Mouse (Mus musculus): Measurements from ENCODE around the gene Rdh19. TPM values are rescaled to one million over a fixed set of nuclear protein-coding genes. Genes with fewer than 3 reads are reported as not detected.
"Not testable (repeated sequence)": the region's sequence is repeated elsewhere in the genome, so short reads cannot be mapped to it uniquely, and the experiment has no call there.

Rdh19 gene
- polyA plus RNA-seq, 1 experiment from 2014 or later = not detected

DNA sequence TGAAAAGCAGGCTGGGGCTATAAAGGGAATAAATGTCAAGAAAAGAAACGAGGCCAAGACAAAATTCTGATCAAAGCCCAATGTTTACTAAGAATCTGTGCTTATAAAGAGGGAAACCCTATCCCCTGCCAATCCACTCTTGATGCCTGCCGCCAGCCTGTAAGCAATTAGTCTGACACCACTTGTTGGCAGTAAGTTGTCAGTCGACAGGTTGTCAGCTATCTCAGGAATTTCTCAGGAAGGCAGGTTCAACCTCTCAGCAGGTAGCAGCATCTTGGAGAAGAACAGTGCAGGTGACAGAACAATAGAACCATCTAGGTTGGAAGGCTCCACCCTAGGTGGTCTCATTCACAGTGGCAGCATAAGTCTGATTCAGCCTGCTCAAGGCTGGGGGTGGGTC, 20.6 kb upstream of the Rdh19 start:
- DNase-seq (ENCODE audit: low spot score) (no peak), ATAC-seq (replicated peaks; ENCODE audit: low FRiP score) (no peak)
- Histone ChIP-seq H3K27me3 (ENCODE audit: control insufficient read depth, insufficient read depth, low read length) (no peaks in the 10 kb centered on the region), H3K4me3 (ENCODE audit: low read depth, low read length) (no peak overlapping the region), H3K9me3 (ENCODE audit: control insufficient read depth, low read length) (no peaks in the 10 kb centered on the region), H3K9ac (ENCODE audit: low read length) (no peak overlapping the region), H3K4me2 (ENCODE audit: low read depth, low read length, severe bottlenecking) (no peak overlapping the region), H3K27ac (ENCODE audit: low read depth, low read length) (no peak overlapping the region), H3K36me3 (ENCODE audit: control insufficient read depth, insufficient read depth, low read length) (no peaks in the 10 kb centered on the region), H3K4me1 (replicated peaks; ENCODE audit: control insufficient read depth, insufficient read depth, low read length) (no peaks in the 10 kb centered on the region)
- WGBS = 71% methylated on average over 3 of the region's 3 CpGs

DNA sequence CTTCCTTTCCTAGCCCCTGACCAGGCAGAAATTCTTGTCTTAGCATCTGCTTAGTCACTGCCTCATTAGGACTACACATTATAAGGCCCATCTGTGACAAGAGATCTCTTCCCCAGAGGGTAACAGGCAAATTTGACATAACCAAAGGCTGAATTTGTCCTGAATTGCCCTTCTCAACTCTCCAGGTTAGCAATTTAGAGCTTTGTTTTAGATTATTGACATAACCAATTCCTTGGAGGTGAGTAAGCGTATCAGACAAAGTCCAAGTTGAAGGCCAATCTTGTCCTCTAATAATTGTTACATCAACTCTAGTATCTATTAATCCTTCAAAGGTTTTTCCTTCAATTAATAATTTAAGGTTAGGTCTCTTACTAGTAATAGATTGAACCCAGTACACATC, 15.5 kb upstream of the Rdh19 start:
- ATAC-seq (replicated peaks; ENCODE audit: low FRiP score); H3K36me3 ChIP-seq (ENCODE audit: control insufficient read depth, insufficient read depth, low read length); DNase-seq (ENCODE audit: low spot score); H3K27ac ChIP-seq (ENCODE audit: low read depth, low read length); H3K4me2 ChIP-seq (ENCODE audit: low read depth, low read length, severe bottlenecking); H3K4me3 ChIP-seq (ENCODE audit: low read depth, low read length); H3K27me3 ChIP-seq (ENCODE audit: control insufficient read depth, insufficient read depth, low read length); H3K9ac ChIP-seq (ENCODE audit: low read length); H3K4me1 ChIP-seq (replicated peaks; ENCODE audit: control insufficient read depth, insufficient read depth, low read length); H3K9me3 ChIP-seq (ENCODE audit: control insufficient read depth, low read length): not testable (repeated sequence)
- WGBS = 93% methylated on average over 1 of the region's 1 CpGs

DNA sequence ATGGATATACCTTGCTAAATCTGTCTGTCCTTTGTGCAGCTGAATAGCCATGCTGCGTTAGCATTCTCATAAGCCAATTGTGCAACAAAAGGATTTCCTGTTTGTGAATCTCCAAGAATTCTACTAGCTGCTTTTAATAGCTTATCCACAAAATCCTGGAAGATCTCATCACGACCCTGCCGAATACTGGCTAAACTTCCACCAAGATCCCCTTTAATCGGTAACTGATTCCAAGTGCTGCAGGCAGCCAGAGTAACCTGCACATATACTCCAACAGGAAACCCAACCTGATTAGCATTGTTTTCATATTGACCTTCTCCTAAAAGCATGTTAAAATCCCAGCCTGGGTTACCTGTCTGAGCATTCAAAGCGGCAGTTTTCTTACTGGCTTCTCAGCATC, 14.4 kb upstream of the Rdh19 start:
- Histone ChIP-seq H3K4me2 (ENCODE audit: low read depth, low read length, severe bottlenecking) (no peak overlapping the region), H3K9me3 (ENCODE audit: control insufficient read depth, low read length) (no peaks in the 10 kb centered on the region), H3K27ac (ENCODE audit: low read depth, low read length) (no peak overlapping the region), H3K27me3 (ENCODE audit: control insufficient read depth, insufficient read depth, low read length) (no peaks in the 10 kb centered on the region), H3K9ac (ENCODE audit: low read length) (no peak overlapping the region), H3K36me3 (ENCODE audit: control insufficient read depth, insufficient read depth, low read length) (no peaks in the 10 kb centered on the region), H3K4me1 (replicated peaks; ENCODE audit: control insufficient read depth, insufficient read depth, low read length) (no peaks in the 10 kb centered on the region), H3K4me3 (ENCODE audit: low read depth, low read length) (no peak overlapping the region)
- WGBS = 85% methylated on average over 5 of the region's 5 CpGs
- no peak for ATAC-seq (replicated peaks; ENCODE audit: low FRiP score)
- DNase-seq (ENCODE audit: low spot score) = no peak

DNA sequence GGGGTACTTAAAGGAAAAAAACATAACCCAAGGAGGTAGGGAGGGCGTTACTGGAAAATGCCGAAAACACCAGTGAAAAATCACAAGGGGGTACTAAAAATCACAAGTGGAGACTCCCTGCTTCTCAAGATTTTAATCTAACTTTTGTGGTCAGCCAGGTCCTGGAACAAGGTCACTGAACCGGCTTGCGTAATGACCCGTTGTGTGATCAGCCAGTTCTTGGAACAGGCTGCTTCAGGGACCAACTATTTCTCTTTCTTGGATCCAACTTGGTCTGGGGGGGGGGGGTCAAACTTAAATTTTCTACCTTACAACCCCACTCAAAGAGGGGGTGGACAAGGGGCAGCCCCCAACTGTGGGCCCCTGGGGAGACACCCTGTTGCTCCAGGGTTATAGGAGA, 11.9 kb upstream of the Rdh19 start:
- not testable (repeated sequence) for H3K4me3 ChIP-seq (ENCODE audit: low read depth, low read length); DNase-seq (ENCODE audit: low spot score); H3K9me3 ChIP-seq (ENCODE audit: control insufficient read depth, low read length); H3K27me3 ChIP-seq (ENCODE audit: control insufficient read depth, insufficient read depth, low read length); H3K36me3 ChIP-seq (ENCODE audit: control insufficient read depth, insufficient read depth, low read length); ATAC-seq (replicated peaks; ENCODE audit: low FRiP score); H3K4me2 ChIP-seq (ENCODE audit: low read depth, low read length, severe bottlenecking); H3K27ac ChIP-seq (ENCODE audit: low read depth, low read length); H3K4me1 ChIP-seq (replicated peaks; ENCODE audit: control insufficient read depth, insufficient read depth, low read length); H3K9ac ChIP-seq (ENCODE audit: low read length)
- 92% methylated on average over 5 of the region's 5 CpGs for WGBS

DNA sequence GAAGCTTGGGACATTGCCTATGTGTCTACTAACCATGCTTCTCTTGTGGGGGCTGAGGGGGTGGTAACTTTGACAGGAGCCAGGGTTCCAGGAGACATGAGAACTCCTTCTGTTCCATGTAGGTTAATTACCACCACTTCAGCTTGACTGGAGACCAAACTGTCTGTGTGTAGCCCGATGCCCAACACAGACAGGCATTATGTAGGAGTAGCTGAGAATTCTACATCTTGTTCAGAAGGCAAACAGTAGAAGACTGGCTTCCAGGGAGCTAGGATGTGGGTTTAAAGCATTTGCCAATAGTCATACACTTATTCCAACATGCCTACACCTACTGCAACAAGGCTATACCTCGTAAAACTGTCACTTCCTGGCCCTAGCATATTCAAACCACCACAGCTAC, 11.2 kb upstream of the Rdh19 start:
- ATAC-seq (replicated peaks; ENCODE audit: low FRiP score) (no peak), DNase-seq (ENCODE audit: low spot score) (no peak)
- Histone ChIP-seq H3K4me1 (replicated peaks; ENCODE audit: control insufficient read depth, insufficient read depth, low read length) (no peaks in the 10 kb centered on the region), H3K4me2 (ENCODE audit: low read depth, low read length, severe bottlenecking) (no peak overlapping the region), H3K36me3 (ENCODE audit: control insufficient read depth, insufficient read depth, low read length) (no peaks in the 10 kb centered on the region), H3K27ac (ENCODE audit: low read depth, low read length) (no peak overlapping the region), H3K9ac (ENCODE audit: low read length) (no peak overlapping the region), H3K4me3 (ENCODE audit: low read depth, low read length) (no peak overlapping the region), H3K9me3 (ENCODE audit: control insufficient read depth, low read length) (no peaks in the 10 kb centered on the region), H3K27me3 (ENCODE audit: control insufficient read depth, insufficient read depth, low read length) (no peaks in the 10 kb centered on the region)
- 87% methylated on average over 2 of the region's 2 CpGs for WGBS

GRCm38 (mm10) chr10:127840776-127841175, 9.0 kb upstream of the Rdh19 start:
- H3K27me3 ChIP-seq (ENCODE audit: control insufficient read depth, insufficient read depth, low read length) = no peaks in the 10 kb centered on the region
- WGBS = 76% methylated on average over 2 of the region's 2 CpGs
- no peak overlapping the region for H3K4me3 ChIP-seq (ENCODE audit: low read depth, low read length)
- no peaks in the 10 kb centered on the region for H3K4me1 ChIP-seq (replicated peaks; ENCODE audit: control insufficient read depth, insufficient read depth, low read length)
- no peak overlapping the region for H3K27ac ChIP-seq (ENCODE audit: low read depth, low read length)
- H3K9me3 ChIP-seq (ENCODE audit: control insufficient read depth, low read length) = no peaks in the 10 kb centered on the region
- H3K4me2 ChIP-seq (ENCODE audit: low read depth, low read length, severe bottlenecking) = no peak overlapping the region
- ATAC-seq (replicated peaks; ENCODE audit: low FRiP score) = no peak
- no peak for DNase-seq (ENCODE audit: low spot score)
- H3K36me3 ChIP-seq (ENCODE audit: control insufficient read depth, insufficient read depth, low read length) = no peaks in the 10 kb centered on the region
- no peak overlapping the region for H3K9ac ChIP-seq (ENCODE audit: low read length)

- ATAC-seq (replicated peaks; ENCODE audit: low FRiP score); H3K9ac ChIP-seq (ENCODE audit: low read length); H3K9me3 ChIP-seq (ENCODE audit: control insufficient read depth, low read length); H3K27ac ChIP-seq (ENCODE audit: low read depth, low read length); H3K4me2 ChIP-seq (ENCODE audit: low read depth, low read length, severe bottlenecking); H3K27me3 ChIP-seq (ENCODE audit: control insufficient read depth, insufficient read depth, low read length); DNase-seq (ENCODE audit: low spot score); H3K36me3 ChIP-seq (ENCODE audit: control insufficient read depth, insufficient read depth, low read length); H3K4me1 ChIP-seq (replicated peaks; ENCODE audit: control insufficient read depth, insufficient read depth, low read length); H3K4me3 ChIP-seq (ENCODE audit: low read depth, low read length): not testable (repeated sequence)
- WGBS = 95% methylated on average over 5 of the region's 5 CpGs
Measured at GRCm38 (mm10) chr10:127845945-127846344, 3.8 kb upstream of the Rdh19 start.

DNA sequence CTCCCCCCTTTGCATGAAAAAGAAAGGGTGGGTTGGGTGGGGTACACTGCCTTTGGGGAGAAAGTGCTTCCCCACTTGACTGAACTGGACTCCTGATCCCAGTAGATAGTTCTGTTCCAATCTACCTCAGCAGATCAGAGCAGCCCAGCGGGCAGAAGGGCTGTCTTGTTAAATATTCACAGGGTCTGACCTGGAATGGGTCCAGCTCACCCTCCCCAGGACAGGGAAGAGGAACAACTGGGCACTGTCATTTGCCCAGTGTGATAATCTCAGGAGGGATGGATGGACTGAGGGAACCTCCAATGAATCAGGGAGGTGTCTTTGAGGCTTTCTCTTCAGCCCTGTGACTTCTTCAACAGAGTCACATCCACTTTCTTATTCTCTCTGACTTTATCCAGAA, 1.6 kb upstream of the Rdh19 start:
- DNase-seq (ENCODE audit: low spot score) = no peak
- Histone ChIP-seq H3K4me1 (replicated peaks; ENCODE audit: control insufficient read depth, insufficient read depth, low read length) (no peaks in the 10 kb centered on the region), H3K4me2 (ENCODE audit: low read depth, low read length, severe bottlenecking) (no peak overlapping the region), H3K9me3 (ENCODE audit: control insufficient read depth, low read length) (no peaks in the 10 kb centered on the region), H3K9ac (ENCODE audit: low read length) (no peak overlapping the region), H3K4me3 (ENCODE audit: low read depth, low read length) (no peak overlapping the region), H3K27ac (ENCODE audit: low read depth, low read length) (no peak overlapping the region), H3K36me3 (ENCODE audit: control insufficient read depth, insufficient read depth, low read length) (no peaks in the 10 kb centered on the region), H3K27me3 (ENCODE audit: control insufficient read depth, insufficient read depth, low read length) (no peaks in the 10 kb centered on the region)
- WGBS = 81% methylated on average over 1 of the region's 1 CpGs
- ATAC-seq (replicated peaks; ENCODE audit: low FRiP score) = no peak

DNA sequence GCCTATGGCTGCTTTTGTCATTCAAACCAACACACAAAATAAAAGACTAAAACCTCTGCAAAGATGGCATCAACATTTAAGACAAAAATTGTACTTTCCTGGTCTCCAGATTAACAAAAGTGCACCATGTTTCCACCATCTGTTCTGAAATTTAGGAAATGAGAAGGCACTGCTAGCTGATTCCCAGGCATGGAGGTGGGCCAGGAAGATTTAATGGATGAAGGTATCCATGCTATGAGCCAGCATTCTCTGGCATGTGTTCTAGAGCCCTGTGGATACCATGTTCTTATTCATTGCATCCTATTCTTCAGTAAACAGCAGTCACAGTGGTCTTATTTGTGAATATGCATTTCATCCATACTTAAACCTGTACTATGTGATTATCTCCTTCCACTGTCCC, 6.6 kb downstream of the Rdh19 start:
- no peak for ATAC-seq (replicated peaks; ENCODE audit: low FRiP score)
- no peaks in the 10 kb centered on the region for H3K36me3 ChIP-seq (ENCODE audit: control insufficient read depth, insufficient read depth, low read length)
- no peak overlapping the region for H3K27ac ChIP-seq (ENCODE audit: low read depth, low read length)
- no peaks in the 10 kb centered on the region for H3K27me3 ChIP-seq (ENCODE audit: control insufficient read depth, insufficient read depth, low read length)
- no peak overlapping the region for H3K4me2 ChIP-seq (ENCODE audit: low read depth, low read length, severe bottlenecking)
- no peak overlapping the region for H3K9ac ChIP-seq (ENCODE audit: low read length)
- no peak for DNase-seq (ENCODE audit: low spot score)
- H3K9me3 ChIP-seq (ENCODE audit: control insufficient read depth, low read length) = no peaks in the 10 kb centered on the region
- no peak overlapping the region for H3K4me3 ChIP-seq (ENCODE audit: low read depth, low read length)
- no peaks in the 10 kb centered on the region for H3K4me1 ChIP-seq (replicated peaks; ENCODE audit: control insufficient read depth, insufficient read depth, low read length)
